Mouse (Mus musculus): Measurements from ENCODE around the gene Stmnd1.
"Not testable (repeated sequence)": the region's sequence is repeated elsewhere in the genome, so short reads cannot be mapped to it uniquely, and the experiment has no call there.

Gene Stmnd1

GRCm38 (mm10) chr13:46273453-46274110, at the start of gene Stmnd1:
Gene Stmnd1, plus strand, starts transcription at chr13:46273721.
- in situ Hi-C loops (cut with MboI; ENCODE audit: unreplicated experiment in 2 of 2): no loop called here

GRCm38 (mm10) chr13:46226956-46227355, 46.6 kb upstream of the Stmnd1 start:
- in situ Hi-C loops (cut with MboI; ENCODE audit: unreplicated experiment in 2 of 2): no loop called here

GRCm38 (mm10) chr13:46227486-46227885, 46.0 kb upstream of the Stmnd1 start:
- in situ Hi-C loops (cut with MboI; ENCODE audit: unreplicated experiment in 2 of 2): no loop called here

GRCm38 (mm10) chr13:46228750-46229149, 44.8 kb upstream of the Stmnd1 start:
- in situ Hi-C loops (cut with MboI; ENCODE audit: unreplicated experiment in 2 of 2): not testable (repeated sequence)

- in situ Hi-C loops (cut with MboI; ENCODE audit: unreplicated experiment in 2 of 2): no loop called here
Measured at GRCm38 (mm10) chr13:46231514-46232085, 41.9 kb upstream of the Stmnd1 start.

- in situ Hi-C loops (cut with MboI; ENCODE audit: unreplicated experiment in 2 of 2): no loop called here
Measured at GRCm38 (mm10) chr13:46237723-46238349, 35.7 kb upstream of the Stmnd1 start.

- in situ Hi-C loops (cut with MboI; ENCODE audit: unreplicated experiment in 2 of 2): no loop called here
Measured at GRCm38 (mm10) chr13:46238796-46239195, 34.7 kb upstream of the Stmnd1 start.

GRCm38 (mm10) chr13:46241391-46242188, 31.9 kb upstream of the Stmnd1 start:
- in situ Hi-C loops (cut with MboI; ENCODE audit: unreplicated experiment in 2 of 2): no loop called here

GRCm38 (mm10) chr13:46253753-46254152, 19.8 kb upstream of the Stmnd1 start:
- in situ Hi-C loops (cut with MboI; ENCODE audit: unreplicated experiment in 2 of 2): no loop called here

GRCm38 (mm10) chr13:46254171-46254570, 19.4 kb upstream of the Stmnd1 start:
- in situ Hi-C loops (cut with MboI; ENCODE audit: unreplicated experiment in 2 of 2): no loop called here

GRCm38 (mm10) chr13:46255616-46256015, 17.9 kb upstream of the Stmnd1 start:
- in situ Hi-C loops (cut with MboI; ENCODE audit: unreplicated experiment in 2 of 2): no loop called here

- in situ Hi-C loops (cut with MboI; ENCODE audit: unreplicated experiment in 2 of 2): no loop called here
Measured at GRCm38 (mm10) chr13:46257847-46258246, 15.7 kb upstream of the Stmnd1 start.

GRCm38 (mm10) chr13:46259526-46259925, 14.0 kb upstream of the Stmnd1 start:
- in situ Hi-C loops (cut with MboI; ENCODE audit: unreplicated experiment in 2 of 2): no loop called here

- in situ Hi-C loops (cut with MboI; ENCODE audit: unreplicated experiment in 2 of 2): no loop called here
Measured at GRCm38 (mm10) chr13:46261244-46261643, 12.3 kb upstream of the Stmnd1 start.

GRCm38 (mm10) chr13:46267783-46268182, 5.7 kb upstream of the Stmnd1 start:
- in situ Hi-C loops (cut with MboI; ENCODE audit: unreplicated experiment in 2 of 2): no loop called here

GRCm38 (mm10) chr13:46268341-46268740, 5.2 kb upstream of the Stmnd1 start:
- in situ Hi-C loops (cut with MboI; ENCODE audit: unreplicated experiment in 2 of 2): no loop called here

- in situ Hi-C loops (cut with MboI; ENCODE audit: unreplicated experiment in 2 of 2): no loop called here
Measured at GRCm38 (mm10) chr13:46268815-46269445, 4.6 kb upstream of the Stmnd1 start.

- in situ Hi-C loops (cut with MboI; ENCODE audit: unreplicated experiment in 2 of 2): no loop called here
Measured at GRCm38 (mm10) chr13:46272811-46273452, 589 bp upstream of the Stmnd1 start.

- in situ Hi-C loops (cut with MboI; ENCODE audit: unreplicated experiment in 2 of 2): no loop called here
Measured at GRCm38 (mm10) chr13:46275701-46276100, 2.2 kb downstream of the Stmnd1 start.

GRCm38 (mm10) chr13:46282543-46282942, 9.0 kb downstream of the Stmnd1 start:
- in situ Hi-C loops (cut with MboI; ENCODE audit: unreplicated experiment in 2 of 2): no loop called here
